Mouse (Mus musculus) telencephalon, adult 2 months (tissue): ENCODE measurements around the gene Nwd1.

Experiments used
- DNase-seq: peaks from one replicate; pipeline ENCODE4 v3.0.0-alpha.2; 2011; ENCODE audit warnings: low read depth, low spot score

The Nwd1 gene

GRCm38 (mm10) chr8:72698349-72698926 is 51.9 kb downstream of the Nwd1 start:
- DNase-seq, result no peak

GRCm38 (mm10) chr8:72712569-72712968 is 66.1 kb downstream of the Nwd1 start:
- no peak for DNase-seq

GRCm38 (mm10) chr8:72716594-72716993 is 70.1 kb downstream of the Nwd1 start:
- DNase-seq, result no peak

- DNase-seq, result no peak
Measured at GRCm38 (mm10) chr8:72720541-72720940, 74.0 kb downstream of the Nwd1 start.

GRCm38 (mm10) chr8:72722769-72723650 is 76.5 kb downstream of the Nwd1 start, which contains the start of gene Sin3b:
TSS of gene Sin3b (plus strand) at chr8:72723285.
- DNase-seq, result peak; percentile 64

- DNase-seq, result no peak
Measured at GRCm38 (mm10) chr8:72723651-72724001, 77.1 kb downstream of the Nwd1 start.

- DNase-seq, result no peak
Measured at GRCm38 (mm10) chr8:72728636-72729035, 82.1 kb downstream of the Nwd1 start.

- DNase-seq, result no peak
Measured at GRCm38 (mm10) chr8:72735001-72735400, 88.5 kb downstream of the Nwd1 start.

GRCm38 (mm10) chr8:72736868-72737267 is 90.4 kb downstream of the Nwd1 start:
- no peak for DNase-seq

- DNase-seq, result no peak
Measured at GRCm38 (mm10) chr8:72746061-72746460, 99.5 kb downstream of the Nwd1 start.

- DNase-seq, result no peak
Measured at GRCm38 (mm10) chr8:72749846-72750245, 103.3 kb downstream of the Nwd1 start.

GRCm38 (mm10) chr8:72750266-72750665 is 103.8 kb downstream of the Nwd1 start:
- DNase-seq, result no peak

GRCm38 (mm10) chr8:72751126-72751525 is 104.6 kb downstream of the Nwd1 start:
- DNase-seq, result no peak

GRCm38 (mm10) chr8:72752289-72752688 is 105.8 kb downstream of the Nwd1 start:
- no peak for DNase-seq

GRCm38 (mm10) chr8:72753165-72753564 is 106.7 kb downstream of the Nwd1 start:
- DNase-seq, result no peak

GRCm38 (mm10) chr8:72753781-72754180 is 107.3 kb downstream of the Nwd1 start:
- no peak for DNase-seq

GRCm38 (mm10) chr8:72756031-72756430 is 109.5 kb downstream of the Nwd1 start:
- DNase-seq, result no peak

GRCm38 (mm10) chr8:72756771-72757390 is 110.4 kb downstream of the Nwd1 start:
- DNase-seq, result no peak

- no peak for DNase-seq
Measured at GRCm38 (mm10) chr8:72757426-72758195, 111.1 kb downstream of the Nwd1 start.

- DNase-seq, result no peak
Measured at GRCm38 (mm10) chr8:72758310-72758709, 111.8 kb downstream of the Nwd1 start.

GRCm38 (mm10) chr8:72760216-72760615 is 113.7 kb downstream of the Nwd1 start:
- no peak for DNase-seq
